Mouse (Mus musculus) heart, embryonic 12.5 days (tissue): ENCODE results near the gene Wbp1l. TPM values are rescaled to one million over a fixed set of nuclear protein-coding genes. Genes with fewer than 3 reads are reported as not detected.
A peak's percentile ranks its signal among the peaks of the same experiment; 100 is the strongest.

Experiments
- ATAC-seq: fragments of 200-750 bp; cut with Nextera tagmentation; 2 replicates; pipeline ENCODE4 v1.8.0; 2017; ENCODE audit warnings: moderate TSS enrichment, moderate library complexity; ENCODE audit not compliant: insufficient number of reproducible peaks, low FRiP score
- H3K27ac ChIP-seq: fragments of 300-500 bp; sonication (generic); 2 replicates; pipeline ENCODE4 v1.5.1; 2016; ENCODE audit warnings: mild to moderate bottlenecking, moderate library complexity; ENCODE audit not compliant: poor library complexity, severe bottlenecking
- H3K27me3 ChIP-seq: fragments of 300-500 bp; sonication (generic); replicated peaks from 2 replicates; pipeline ENCODE4 v1.6.1; 2016; ENCODE audit warnings: mild to moderate bottlenecking, moderate library complexity
- H3K36me3 ChIP-seq: fragments of 300-500 bp; sonication (generic); 2 replicates; pipeline ENCODE4 v1.6.1; 2016; ENCODE audit warnings: mild to moderate bottlenecking, moderate library complexity
- H3K4me1 ChIP-seq: fragments of 300-500 bp; sonication (generic); replicated peaks from 2 replicates; pipeline ENCODE4 v1.6.1; 2016; ENCODE audit warnings: mild to moderate bottlenecking
- H3K4me2 ChIP-seq: fragments of 300-500 bp; sonication (generic); 2 replicates; pipeline ENCODE4 v1.6.1; 2016; ENCODE audit warnings: mild to moderate bottlenecking, moderate library complexity
- H3K4me3 ChIP-seq: fragments of 300-500 bp; sonication (generic); 2 replicates; pipeline ENCODE4 v1.5.1; 2016; ENCODE audit warnings: mild to moderate bottlenecking
- H3K9ac ChIP-seq: fragments of 300-500 bp; sonication (generic); 2 replicates; pipeline ENCODE4 v1.6.1; 2016; ENCODE audit warnings: mild to moderate bottlenecking, moderate library complexity
- H3K9me3 ChIP-seq: fragments of 300-500 bp; sonication (generic); replicated peaks from 2 replicates; pipeline ENCODE4 v1.6.1; 2016; ENCODE audit warnings: mild to moderate bottlenecking, moderate library complexity
- WGBS: fragments of 180-500 bp; shearing (Covaris S2); methylation state at CpG from one replicate; pipeline ENCODE4 v1.1.7; 2016; 5-methylcytosine and 5-hydroxymethylcytosine counted together
- polyA plus RNA-seq: library from polyadenylated mRNA; unstranded; fragments of >200 nt; fragmentation: Nextera tagmentation; extraction: Ambion mirVana; gene quantifications from 2 replicates; pipeline ENCODE4 v1.2.1, GENCODE M21; 2016

Gene Wbp1l
- polyA plus RNA-seq, 1 experiment from 2014 or later, result 55.6 TPM

DNA sequence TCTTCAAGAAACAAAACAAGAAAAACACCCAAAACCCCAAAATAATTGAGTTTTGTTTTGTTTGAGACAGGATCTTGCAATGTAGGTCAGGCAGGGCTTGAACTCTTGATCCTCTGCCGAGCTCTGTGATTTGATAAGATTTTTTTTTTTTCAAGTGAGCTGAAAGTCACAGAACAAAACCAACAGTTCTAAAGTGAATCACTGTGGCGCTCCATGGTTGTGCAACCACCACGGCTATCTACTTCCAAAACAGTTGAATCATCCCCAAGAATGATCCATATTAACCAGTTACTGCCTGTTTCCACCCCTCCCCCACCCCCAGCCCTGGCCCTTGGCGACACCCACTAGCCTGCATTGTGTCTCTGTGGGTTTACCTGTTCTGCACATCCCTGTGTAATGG lies 1.5 kb downstream of the Wbp1l start:
- Histone ChIP-seq H3K27me3 (no peaks in the 10 kb centered on the region), H3K4me3 (peak overlapping the region; percentile 94), H3K4me1 (peaks cover 31% of the 10 kb centered on the region), H3K27ac (no peak overlapping the region), H3K4me2 (peak overlapping the region; percentile 97), H3K9me3 (no peaks in the 10 kb centered on the region), H3K36me3 (peaks cover 15% of the 10 kb centered on the region), H3K9ac (peak overlapping the region; percentile 90; the same call in 1 of the 2 replicates)
- 65% methylated on average over 4 of the region's 4 CpGs for WGBS
- ATAC-seq, result no peak

DNA sequence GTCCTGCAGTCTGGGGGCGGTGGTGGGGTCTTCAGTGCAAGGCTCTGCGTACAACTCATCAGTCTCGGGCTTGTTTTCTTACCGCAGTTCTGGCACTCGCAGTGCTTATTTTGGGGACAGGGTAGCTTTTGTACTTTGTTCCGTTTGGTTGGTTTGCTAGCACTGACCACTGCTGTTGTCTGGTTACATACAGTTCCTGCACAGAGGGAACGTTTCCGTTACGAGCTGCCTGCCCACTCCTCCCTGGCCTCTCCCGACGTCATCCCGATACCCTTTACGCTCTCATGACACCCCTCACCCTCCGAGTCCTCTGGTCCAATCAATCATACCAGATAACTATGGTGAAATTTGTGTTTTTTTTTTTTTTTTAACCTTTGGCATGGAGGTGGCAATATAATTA lies 2.6 kb downstream of the Wbp1l start:
- H3K4me2 ChIP-seq, result peak overlapping the region; percentile 3; the same call in 1 of the 2 replicates
- H3K27ac ChIP-seq, result no peak overlapping the region
- 72% methylated on average over 14 of the region's 14 CpGs for WGBS
- H3K9ac ChIP-seq, result no peak overlapping the region; the same call in 1 of the 2 replicates
- peaks cover 19% of the 10 kb centered on the region for H3K36me3 ChIP-seq
- H3K9me3 ChIP-seq, result no peaks in the 10 kb centered on the region
- no peak for ATAC-seq
- H3K4me3 ChIP-seq, result peak overlapping the region; percentile 4; the same call in 1 of the 2 replicates
- H3K4me1 ChIP-seq, result peaks cover 31% of the 10 kb centered on the region
- no peaks in the 10 kb centered on the region for H3K27me3 ChIP-seq

DNA sequence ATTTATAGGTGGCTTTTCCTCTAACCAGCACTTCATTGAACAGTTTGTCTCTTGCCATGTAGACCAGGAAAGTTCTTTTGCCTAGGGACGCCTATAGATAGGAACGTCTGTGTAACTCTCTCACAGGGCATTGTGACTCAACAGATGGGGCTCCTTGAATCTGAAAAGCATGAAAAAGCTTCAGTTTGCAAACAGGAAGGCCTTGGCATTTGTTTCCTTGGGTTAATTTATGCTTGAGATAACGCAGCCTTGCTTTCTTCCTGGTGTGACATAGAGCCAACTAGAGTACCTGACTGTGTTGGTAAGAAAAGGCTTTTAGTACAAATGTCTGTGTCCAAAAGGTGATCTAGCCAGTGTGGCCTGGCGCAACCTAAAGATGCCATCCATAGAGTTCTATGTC lies 3.5 kb downstream of the Wbp1l start:
- H3K4me1 ChIP-seq, result peaks cover 31% of the 10 kb centered on the region
- H3K27ac ChIP-seq, result no peak overlapping the region
- H3K9ac ChIP-seq, result no peak overlapping the region
- no peak overlapping the region for H3K4me2 ChIP-seq
- no peaks in the 10 kb centered on the region for H3K27me3 ChIP-seq
- H3K9me3 ChIP-seq, result no peaks in the 10 kb centered on the region
- no peak for ATAC-seq
- 81% methylated on average over 4 of the region's 4 CpGs for WGBS
- peaks cover 27% of the 10 kb centered on the region for H3K36me3 ChIP-seq
- no peak overlapping the region for H3K4me3 ChIP-seq

DNA sequence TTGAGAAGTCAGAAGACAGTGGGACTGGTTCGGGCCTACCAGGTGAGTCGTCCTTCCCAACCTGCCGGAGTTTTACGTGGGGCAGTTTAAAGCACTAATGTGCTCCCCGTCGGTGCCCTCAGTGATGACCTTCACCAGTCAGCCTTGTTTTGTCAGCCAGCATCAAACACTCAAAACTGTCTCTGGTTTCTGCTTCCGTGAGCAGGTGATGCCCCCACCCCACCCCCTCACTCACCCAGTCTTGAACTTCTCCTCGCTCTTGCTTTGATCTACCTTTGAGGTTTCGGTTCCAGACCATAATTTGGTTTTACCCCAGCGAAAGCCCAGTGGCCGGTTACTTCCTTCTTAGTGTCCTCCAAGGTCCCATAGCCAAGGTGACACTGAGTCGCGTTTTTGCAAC lies 7.8 kb downstream of the Wbp1l start:
- ATAC-seq, result no peak
- Histone ChIP-seq H3K9ac (no peak overlapping the region), H3K27ac (no peak overlapping the region), H3K27me3 (no peaks in the 10 kb centered on the region), H3K36me3 (peaks cover 39% of the 10 kb centered on the region), H3K4me2 (no peak overlapping the region), H3K9me3 (no peaks in the 10 kb centered on the region), H3K4me3 (no peak overlapping the region), H3K4me1 (peaks cover 34% of the 10 kb centered on the region)
- WGBS, result 91% methylated on average over 13 of the region's 13 CpGs

DNA sequence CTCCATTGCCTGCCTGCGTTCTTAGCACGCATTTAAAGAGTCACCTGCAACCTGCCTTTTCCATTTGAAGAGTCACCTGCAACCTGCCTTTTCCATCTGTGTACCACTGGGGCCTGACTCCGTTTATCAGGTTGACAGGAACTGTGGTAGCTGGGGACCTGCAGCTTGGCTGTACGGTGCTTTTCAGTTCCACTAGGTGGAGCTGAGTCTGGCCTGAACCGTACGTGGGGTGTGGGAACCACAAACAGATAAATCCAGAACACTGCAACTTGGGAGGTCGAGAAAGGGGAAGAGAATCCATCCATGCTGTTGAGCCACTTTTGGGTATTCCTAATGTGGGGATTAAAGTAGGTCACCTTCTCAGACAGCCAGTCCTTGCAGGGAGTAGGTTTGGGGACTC lies 8.5 kb downstream of the Wbp1l start:
- Histone ChIP-seq H3K9ac (no peak overlapping the region), H3K27me3 (no peaks in the 10 kb centered on the region), H3K9me3 (no peaks in the 10 kb centered on the region), H3K4me1 (peaks cover 30% of the 10 kb centered on the region), H3K4me3 (no peak overlapping the region), H3K4me2 (no peak overlapping the region), H3K36me3 (peaks cover 39% of the 10 kb centered on the region), H3K27ac (no peak overlapping the region)
- no peak for ATAC-seq
- WGBS, result 38% methylated on average over 7 of the region's 7 CpGs

DNA sequence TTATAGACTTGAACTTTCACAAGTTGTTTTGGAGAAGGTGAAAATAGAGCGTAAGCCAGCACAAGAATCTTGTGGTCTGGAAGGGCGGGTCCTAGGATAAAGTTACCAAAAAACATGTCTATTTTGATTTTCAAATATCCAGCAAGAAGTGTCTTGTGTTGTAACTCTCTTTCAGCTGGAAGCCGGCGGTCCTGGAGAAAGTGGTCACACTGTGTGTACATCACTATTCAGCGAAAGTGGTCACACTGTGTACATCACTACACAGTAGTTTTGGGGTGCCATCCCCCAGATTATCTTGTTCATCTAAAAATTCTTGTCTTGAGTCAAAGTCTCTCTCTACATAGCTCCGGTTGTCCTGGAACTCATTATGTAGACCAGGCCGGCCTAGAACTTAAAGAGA lies 9.3 kb downstream of the Wbp1l start:
- Histone ChIP-seq H3K4me2 (no peak overlapping the region), H3K4me3 (no peak overlapping the region), H3K27me3 (no peaks in the 10 kb centered on the region), H3K9me3 (no peaks in the 10 kb centered on the region), H3K27ac (no peak overlapping the region), H3K36me3 (peaks cover 37% of the 10 kb centered on the region), H3K9ac (no peak overlapping the region), H3K4me1 (peaks cover 32% of the 10 kb centered on the region)
- 97% methylated on average over 7 of the region's 7 CpGs for WGBS
- no peak for ATAC-seq

DNA sequence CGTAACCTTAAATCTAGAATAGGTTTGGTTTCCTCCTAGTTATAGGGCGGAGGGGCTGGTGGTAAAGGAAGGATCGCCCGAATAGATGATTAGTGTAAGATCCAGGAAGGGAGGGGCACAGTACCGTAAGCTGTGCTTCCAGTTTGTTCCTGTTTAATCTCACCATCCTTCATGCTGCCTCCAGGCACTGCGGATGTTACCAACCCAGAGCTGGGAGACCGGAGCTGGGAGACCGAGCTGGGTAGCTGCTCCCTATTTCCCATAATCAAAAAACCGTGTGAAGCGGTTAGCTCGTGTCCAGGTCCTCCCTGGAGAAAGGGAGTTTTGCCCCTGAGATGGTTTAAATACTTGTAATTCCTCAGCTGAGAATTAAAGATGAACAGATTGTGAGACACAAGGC lies 17.5 kb downstream of the Wbp1l start:
- no peak overlapping the region for H3K4me2 ChIP-seq
- ATAC-seq, result no peak
- 49% methylated on average over 11 of the region's 11 CpGs for WGBS

DNA sequence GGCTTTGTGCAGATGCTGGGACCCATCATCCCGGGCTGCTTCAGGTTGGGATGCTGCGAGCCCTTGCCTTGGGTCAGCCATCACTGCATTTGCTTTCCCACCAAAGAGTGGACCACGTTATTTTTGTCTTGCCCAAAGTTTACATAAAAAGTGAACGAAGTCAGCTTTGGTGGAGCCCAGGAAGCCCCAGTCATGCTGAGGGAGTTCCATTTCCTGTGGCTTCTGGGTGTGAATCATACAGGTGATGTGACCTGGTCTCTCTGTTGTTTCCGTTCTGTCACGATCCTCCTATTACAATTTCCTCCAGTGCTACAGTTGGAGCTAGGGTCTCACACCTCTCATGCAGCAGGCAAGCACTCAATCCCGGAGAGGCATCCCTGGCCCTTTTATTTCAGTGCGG lies 18.5 kb downstream of the Wbp1l start:
- peaks cover 18% of the 10 kb centered on the region for H3K36me3 ChIP-seq
- H3K4me3 ChIP-seq, result no peak overlapping the region
- no peak overlapping the region for H3K27ac ChIP-seq
- H3K4me1 ChIP-seq, result peaks cover 94% of the 10 kb centered on the region
- H3K9me3 ChIP-seq, result no peaks in the 10 kb centered on the region
- ATAC-seq, result no peak
- no peak overlapping the region for H3K4me2 ChIP-seq
- WGBS, result 72% methylated on average over 8 of the region's 8 CpGs
- H3K27me3 ChIP-seq, result no peaks in the 10 kb centered on the region
- H3K9ac ChIP-seq, result no peak overlapping the region

More for the DNA sequence above, 17.5 kb downstream of the Wbp1l start:
- Histone ChIP-seq H3K27ac (no peak overlapping the region), H3K4me1 (peaks cover 87% of the 10 kb centered on the region), H3K9ac (peak overlapping the region; percentile 19; the same call in 1 of the 2 replicates), H3K36me3 (peaks cover 18% of the 10 kb centered on the region), H3K4me3 (no peak overlapping the region), H3K9me3 (no peaks in the 10 kb centered on the region), H3K27me3 (no peaks in the 10 kb centered on the region)

DNA sequence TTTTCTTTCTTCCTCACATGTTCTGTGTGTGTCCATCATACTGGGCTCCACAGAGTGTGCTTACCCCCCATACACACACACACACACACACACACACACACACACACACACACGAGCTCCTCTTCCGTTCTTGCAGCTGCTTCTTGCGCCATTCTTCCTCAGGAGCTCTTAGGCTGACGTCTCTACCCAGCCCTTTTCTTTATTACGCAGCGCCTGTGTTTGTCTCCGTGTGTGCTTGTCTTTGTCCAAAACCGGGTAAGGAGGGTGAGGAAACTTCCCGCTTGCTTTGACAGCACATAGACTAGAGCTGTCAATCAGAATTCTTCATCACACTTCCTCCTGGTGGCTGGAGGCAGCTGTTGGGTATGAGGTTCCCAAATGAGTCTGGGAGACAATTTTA lies 19.4 kb downstream of the Wbp1l start:
- Histone ChIP-seq H3K4me1 (peaks cover 96% of the 10 kb centered on the region), H3K9me3 (no peaks in the 10 kb centered on the region), H3K27me3 (no peaks in the 10 kb centered on the region), H3K9ac (0 out of 2 replicates have a peak overlapping the region, but pooled peaks have one; percentile 4), H3K4me2 (no peak overlapping the region), H3K36me3 (peaks cover 14% of the 10 kb centered on the region), H3K4me3 (no peak overlapping the region), H3K27ac (peak overlapping the region; percentile 63)
- ATAC-seq, result no peak
- 63% methylated on average over 9 of the region's 9 CpGs for WGBS

DNA sequence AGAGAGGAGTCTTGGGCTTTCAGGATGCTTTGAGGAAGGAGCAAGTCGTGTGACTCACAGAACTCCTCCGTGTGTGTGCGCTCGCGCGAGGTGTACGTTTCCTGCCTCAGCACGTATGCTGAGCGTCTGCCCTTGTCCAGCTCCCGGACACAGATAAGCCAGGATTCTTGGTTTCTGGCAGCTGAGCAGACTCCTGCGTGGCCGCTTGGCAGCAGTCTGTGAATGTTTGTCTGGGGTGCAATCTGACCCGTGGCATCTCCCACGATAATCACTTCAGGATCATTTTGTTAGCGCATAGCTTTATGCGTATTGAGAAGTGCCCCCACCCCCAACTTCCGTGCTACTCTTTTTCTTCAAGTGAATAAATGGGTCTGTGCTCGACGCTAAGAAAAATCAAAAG lies 20.1 kb downstream of the Wbp1l start:
- no peaks in the 10 kb centered on the region for H3K9me3 ChIP-seq
- peak overlapping the region; percentile 39 for H3K4me2 ChIP-seq
- no peak overlapping the region for H3K4me3 ChIP-seq
- WGBS, result 21% methylated on average over 19 of the region's 19 CpGs
- H3K36me3 ChIP-seq, result peaks cover 8% of the 10 kb centered on the region; the same call in 1 of the 2 replicates
- peaks cover 96% of the 10 kb centered on the region for H3K4me1 ChIP-seq
- peak overlapping the region; percentile 63 for H3K27ac ChIP-seq
- H3K9ac ChIP-seq, result peak overlapping the region; percentile 38; the same call in 1 of the 2 replicates
- H3K27me3 ChIP-seq, result no peaks in the 10 kb centered on the region
- peak; percentile 23; the same call in 1 of the 2 replicates for ATAC-seq

DNA sequence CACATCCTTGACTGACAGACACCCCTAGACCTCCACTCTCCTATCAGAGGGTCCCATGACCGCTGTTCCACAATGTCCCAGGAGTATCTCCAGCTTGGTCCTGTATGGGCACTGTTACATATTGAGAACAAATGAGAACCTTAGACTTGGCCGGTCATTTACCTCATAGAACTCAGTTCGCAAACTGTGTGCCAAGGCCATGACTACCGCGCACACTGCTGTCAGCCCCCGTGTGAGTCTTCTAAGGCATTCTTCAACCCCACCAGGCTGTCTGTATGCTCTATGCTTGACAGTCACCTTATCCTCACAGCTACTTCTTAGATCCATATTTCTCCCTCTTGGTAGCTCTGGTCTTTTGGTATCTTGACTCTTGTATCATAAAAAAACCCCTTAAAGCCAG lies 20.6 kb downstream of the Wbp1l start:
- H3K9me3 ChIP-seq, result no peaks in the 10 kb centered on the region
- H3K27ac ChIP-seq, result peak overlapping the region; percentile 63
- ATAC-seq, result no peak
- H3K4me1 ChIP-seq, result peaks cover 97% of the 10 kb centered on the region
- H3K4me2 ChIP-seq, result peak overlapping the region; percentile 39; the same call in 1 of the 2 replicates
- no peaks in the 10 kb centered on the region for H3K27me3 ChIP-seq
- H3K9ac ChIP-seq, result peak overlapping the region; percentile 38; the same call in 1 of the 2 replicates
- H3K36me3 ChIP-seq, result peaks cover 4% of the 10 kb centered on the region; the same call in 1 of the 2 replicates
- 76% methylated on average over 6 of the region's 6 CpGs for WGBS
- no peak overlapping the region for H3K4me3 ChIP-seq
